In the genomic region with DNA sequence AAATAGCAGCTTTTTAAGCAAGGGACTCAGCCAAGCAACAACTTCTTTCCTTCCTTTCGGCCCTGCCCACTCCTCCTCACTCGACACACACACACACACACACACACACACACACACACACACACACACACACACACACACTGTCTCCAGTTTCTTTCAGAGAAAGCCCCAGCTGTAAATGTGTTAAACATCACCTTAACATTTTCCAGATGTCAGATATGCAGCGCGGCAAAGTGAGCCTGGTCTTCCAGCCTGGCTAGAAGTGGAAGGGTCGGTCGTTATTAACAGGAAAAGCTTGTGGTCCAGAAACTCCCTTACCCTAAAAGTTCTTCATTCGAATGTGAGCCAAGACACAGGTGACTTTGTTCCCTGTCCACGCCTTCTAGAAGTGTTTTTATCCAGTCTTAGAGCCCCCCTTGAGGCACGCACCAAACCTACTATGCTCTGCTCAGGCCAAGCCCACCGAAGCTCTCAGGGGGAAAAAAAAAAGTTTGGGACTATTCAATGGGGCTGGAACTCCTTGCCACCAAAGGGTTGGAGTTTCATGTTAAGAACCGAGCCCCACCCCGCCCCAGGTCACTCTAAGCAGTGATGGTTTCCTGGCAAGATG, we compare ENCODE assay signal across 8 mouse cellular contexts.
DNase-seq lines count a peak whose midpoint lies in the region; ATAC-seq and TF ChIP-seq lines count a peak whose summit lies in the region.

No protein-coding gene starts in this region.

- peaks cover 78% of the 10 kb centered on the region for H3K79me2 ChIP-seq in myocyte (ENCODE audit: control insufficient read depth, insufficient read depth)

- peaks cover 7% of the 10 kb centered on the region for H3K36me3 ChIP-seq in kidney, embryonic 15.5 days
- H3K36me3 ChIP-seq in intestine, embryonic 15.5 days: no peaks in the 10 kb centered on the region
- H3K36me3 ChIP-seq in myocyte (ENCODE audit: control insufficient read depth, insufficient read depth): peaks cover 13% of the 10 kb centered on the region

- H3ac ChIP-seq in myocyte (ENCODE audit: control insufficient read depth, insufficient read length): no peak overlapping the region

- TF ChIP-seq POLR2A in myocyte (IDR thresholded peaks at IDR 0.05; ENCODE audit: insufficient read length, low read depth): no peak

- peak overlapping the region; percentile 48 for H3K4me3 ChIP-seq in kidney, embryonic 15.5 days (replicated peaks)
- peak overlapping the region; percentile 33 for H3K4me3 ChIP-seq in intestine, embryonic 15.5 days (replicated peaks)
- H3K4me3 ChIP-seq in myocyte: peak overlapping the region; percentile 43

- no peak for DNase-seq in kidney, adult 11 months
- DNase-seq in embryo, embryonic 9.5 days (ENCODE audit: extremely low spot score): peak; percentile 63
- no peak for DNase-seq in adrenal gland, adult 18-20 months (ENCODE audit: low spot score in 2 of 2)
- no peak for DNase-seq in adrenal gland, adult 2 months

- no peaks in the 10 kb centered on the region for H3K27me3 ChIP-seq in kidney, embryonic 15.5 days
- no peaks in the 10 kb centered on the region for H3K27me3 ChIP-seq in intestine, embryonic 15.5 days (replicated peaks)
- H3K27me3 ChIP-seq in myocyte (ENCODE audit: control insufficient read depth, insufficient read depth, insufficient read length): no peaks in the 10 kb centered on the region

- H3K27ac ChIP-seq in kidney, embryonic 15.5 days: peak overlapping the region; percentile 90
- H3K27ac ChIP-seq in intestine, embryonic 15.5 days: peak overlapping the region; percentile 82

- H3K9ac ChIP-seq in kidney, embryonic 15.5 days: peak overlapping the region; percentile 40
- H3K9ac ChIP-seq in intestine, embryonic 15.5 days: peak overlapping the region; percentile 39

- ATAC-seq in kidney, embryonic 15.5 days (replicated peaks; ENCODE audit: low FRiP score): no peak
- ATAC-seq in intestine, embryonic 15.5 days: no peak
- ATAC-seq in megakaryocyte-erythroid progenitor cell, adult 5-6 weeks (replicated peaks; ENCODE audit: low FRiP score, low TSS enrichment, poor library complexity, severe bottlenecking): no peak

- peak overlapping the region; percentile 59 for H3K4me2 ChIP-seq in kidney, embryonic 15.5 days
- peak overlapping the region; percentile 52 for H3K4me2 ChIP-seq in intestine, embryonic 15.5 days (replicated peaks)
- peak overlapping the region; percentile 88 for H3K4me2 ChIP-seq in myocyte (ENCODE audit: low read depth)

- no peaks in the 10 kb centered on the region for H3K9me3 ChIP-seq in kidney, embryonic 15.5 days (replicated peaks)
- no peaks in the 10 kb centered on the region for H3K9me3 ChIP-seq in intestine, embryonic 15.5 days

- 26% methylated on average over 12 of the region's 12 CpGs for WGBS in kidney, embryonic 15.5 days
- 32% methylated on average over 12 of the region's 12 CpGs for WGBS in intestine, embryonic 15.5 days

- H3K4me1 ChIP-seq in kidney, embryonic 15.5 days: peaks cover 59% of the 10 kb centered on the region
- peaks cover 25% of the 10 kb centered on the region for H3K4me1 ChIP-seq in intestine, embryonic 15.5 days (replicated peaks)

TF ChIP-seq in myocyte, 11 proteins besides CTCF, POLR2A, EP300 and RAD21:
- TF ChIP-seq SRF (IDR thresholded peaks at IDR 0.05; ENCODE audit: control insufficient read depth, insufficient read length, low read depth) (no peak), CEBPB (IDR thresholded peaks at IDR 0.05; ENCODE audit: insufficient read depth, poor library complexity, severe bottlenecking) (no peak), USF1 (IDR thresholded peaks at IDR 0.05; ENCODE audit: low read depth) (no peak), POLR2AphosphoS2 (IDR thresholded peaks at IDR 0.05; ENCODE audit: insufficient read length, low read depth) (no peak), MYOG (IDR thresholded peaks at IDR 0.05; ENCODE audit: control insufficient read depth in 1 of 3, insufficient read depth in 1 of 3, insufficient read length in 2 of 3, low read depth in 2 of 3) (no peak), E2F4 (IDR thresholded peaks at IDR 0.05; ENCODE audit: insufficient read depth) (no peak), MAX (IDR thresholded peaks at IDR 0.05; ENCODE audit: low read depth) (no peak), TCF3 (IDR thresholded peaks at IDR 0.05; ENCODE audit: insufficient read length, low read depth) (no peak), MYOD1 (IDR thresholded peaks at IDR 0.05; ENCODE audit: control insufficient read depth in 1 of 3, insufficient read length in 2 of 3, low read depth in 2 of 3) (no peak), REST (IDR thresholded peaks at IDR 0.05; ENCODE audit: insufficient read depth, insufficient read length) (no peak)
